Mouse (Mus musculus) cerebellum, postnatal 4 days (tissue): ENCODE measurements at regions not wholly inside any gene's neighbourhood (a gene's known extent, or its start where the extent isn't known, plus 50 kb on each side); places are given as distances from the start of the nearest gene placed in this dataset.
"Not testable (repeated sequence)": the region's sequence is repeated elsewhere in the genome, so short reads cannot be mapped to it uniquely, and the experiment has no call there.

ENCODE experiments used
- DNase-seq, 2 experiments: peaks; one replicate each; pipeline ENCODE4 v3.0.0; 2022; ENCODE audit warnings: low spot score in 2 of 2, mixed read lengths in 1 of 2

DNA sequence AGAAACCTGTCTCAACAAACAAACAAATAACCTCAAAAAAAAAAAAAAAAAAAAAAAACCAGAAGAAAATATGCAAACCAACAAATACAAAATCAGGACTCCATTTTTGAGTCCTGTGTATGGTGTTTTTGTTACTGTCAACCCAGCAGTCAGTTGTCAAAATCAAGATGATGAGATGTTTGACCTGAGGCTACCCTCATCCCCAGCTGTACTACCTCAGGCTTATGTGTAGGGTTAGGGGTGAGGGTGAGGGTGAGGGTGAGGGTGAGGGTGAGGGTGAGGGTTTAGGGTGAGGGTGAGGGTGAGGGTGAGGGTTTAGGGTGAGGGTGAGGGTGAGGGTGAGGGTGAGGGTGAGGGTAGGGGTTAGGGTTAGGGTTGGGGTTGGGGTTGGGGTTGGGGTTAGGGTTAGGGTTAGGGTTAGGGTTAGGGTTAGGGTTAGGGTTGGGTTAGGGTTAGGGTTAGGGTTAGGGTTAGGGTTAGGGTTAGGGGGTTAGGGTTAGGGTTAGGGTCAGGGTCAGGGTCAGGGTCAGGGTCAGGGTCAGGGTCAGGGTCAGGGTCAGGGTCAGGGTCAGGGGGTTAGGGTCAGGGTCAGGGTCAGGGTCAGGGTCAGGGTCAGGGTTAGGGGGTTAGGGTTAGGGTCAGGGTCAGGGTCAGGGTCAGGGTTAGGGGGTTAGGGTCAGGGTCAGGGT lies 97.0 kb upstream of the Vmn2r87 start:
- peak; percentile 39 to 51 for DNase-seq

DNA sequence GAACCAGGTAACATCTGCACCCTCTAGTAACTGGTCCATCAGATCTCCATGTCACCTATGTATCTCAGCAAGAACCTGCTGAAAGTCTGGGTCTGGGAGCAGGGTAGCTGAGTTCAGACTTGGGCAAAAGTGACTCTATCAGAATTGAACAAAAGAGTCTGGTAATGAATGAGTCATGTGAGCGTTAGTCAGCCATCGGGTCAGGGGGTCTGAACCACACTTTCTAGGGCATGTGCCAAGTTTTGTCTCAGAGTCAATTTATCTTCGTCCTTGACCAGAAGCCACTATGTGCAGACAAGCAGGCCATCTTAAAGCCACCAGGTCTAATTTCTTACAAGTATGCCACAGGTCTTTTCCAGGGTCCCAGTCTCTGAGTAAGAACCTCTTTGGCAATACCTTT lies 69.2 kb upstream of the Vmn2r87 start:
- DNase-seq = not testable (repeated sequence)

DNA sequence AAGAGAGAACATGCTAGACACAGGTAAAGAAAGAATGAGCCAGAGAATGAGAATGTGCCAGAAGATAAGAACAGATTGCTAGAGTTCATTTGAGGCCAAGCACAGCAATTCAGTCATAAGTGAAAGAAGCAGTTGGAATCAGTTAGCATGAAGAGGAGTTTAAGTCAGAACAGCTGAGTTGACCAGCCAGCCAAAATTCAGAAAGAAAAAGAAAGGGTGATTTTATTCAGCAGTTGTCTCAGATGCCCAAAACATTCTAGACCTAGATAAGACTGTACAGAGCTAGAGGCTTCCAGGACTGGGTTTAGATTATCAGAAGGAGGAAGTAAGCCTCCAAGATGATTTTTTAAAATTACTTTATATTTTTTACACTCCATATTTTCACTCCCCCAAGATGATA lies 51.4 kb upstream of the Vmn2r87 start:
- no peak for DNase-seq
